Mouse (Mus musculus): Measurements from ENCODE around the gene Gm20806.
"Not testable (repeated sequence)": the region's sequence is repeated elsewhere in the genome, so short reads cannot be mapped to it uniquely, and the experiment has no call there.

The Gm20806 gene

GRCm38 (mm10) chrY:78837956-78838355 is at the start of gene Gm20806:
TSS of gene Gm20806 (minus strand) at chrY:78838056.
- not testable (repeated sequence) for DNase-seq (ENCODE audit: low read depth, low spot score)

All from WW6 (cell line).